Mouse (Mus musculus): ENCODE measurements at regions not wholly inside any gene's neighbourhood (a gene's known extent, or its start where the extent isn't known, plus 50 kb on each side); places are given as distances from the start of the nearest gene placed in this dataset.

DNA sequence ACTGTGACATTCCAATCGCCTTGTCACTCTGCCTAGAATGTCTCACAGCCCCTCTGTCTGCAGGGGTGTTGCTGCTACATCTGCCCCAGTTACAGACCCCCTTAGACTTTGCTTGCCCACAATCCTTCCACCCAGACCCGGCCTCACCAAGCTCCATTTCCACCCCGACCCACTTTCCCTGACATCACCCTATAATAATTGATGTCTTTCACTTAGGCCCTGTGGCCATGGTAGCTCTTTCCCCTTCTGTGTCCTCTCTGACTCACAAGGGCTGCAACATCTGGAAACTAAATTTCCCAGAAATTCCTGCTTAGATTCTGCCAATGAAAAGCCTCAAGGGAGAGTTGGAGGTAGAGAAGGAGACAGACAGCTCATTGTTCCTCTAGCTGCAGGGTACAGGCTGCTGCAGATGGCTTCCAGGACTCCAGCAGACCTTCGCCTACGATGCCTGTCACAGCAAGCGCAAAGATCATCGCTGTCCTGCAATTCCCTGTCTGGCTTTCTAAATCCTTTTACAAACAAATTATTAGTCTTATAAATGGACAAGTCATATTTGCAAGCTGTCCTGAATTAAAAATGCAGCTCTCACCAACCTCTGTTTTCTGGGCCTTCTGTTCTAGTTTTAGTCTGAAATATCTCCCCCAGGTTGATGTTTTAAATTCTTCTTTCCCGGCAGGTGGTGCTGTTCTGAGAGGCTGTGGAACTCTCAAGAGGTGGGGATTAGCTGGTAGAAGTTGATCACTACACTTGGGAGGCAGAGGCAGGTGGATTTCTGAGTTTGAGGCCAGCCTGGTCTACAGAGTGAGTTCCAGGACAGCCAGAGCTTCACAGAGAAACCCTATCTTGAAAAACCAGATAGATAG lies 104.9 kb upstream of the Oxgr1 start:
- DNase-seq (ENCODE audit: extremely low spot score, low spot score): peak; percentile 25

DNA sequence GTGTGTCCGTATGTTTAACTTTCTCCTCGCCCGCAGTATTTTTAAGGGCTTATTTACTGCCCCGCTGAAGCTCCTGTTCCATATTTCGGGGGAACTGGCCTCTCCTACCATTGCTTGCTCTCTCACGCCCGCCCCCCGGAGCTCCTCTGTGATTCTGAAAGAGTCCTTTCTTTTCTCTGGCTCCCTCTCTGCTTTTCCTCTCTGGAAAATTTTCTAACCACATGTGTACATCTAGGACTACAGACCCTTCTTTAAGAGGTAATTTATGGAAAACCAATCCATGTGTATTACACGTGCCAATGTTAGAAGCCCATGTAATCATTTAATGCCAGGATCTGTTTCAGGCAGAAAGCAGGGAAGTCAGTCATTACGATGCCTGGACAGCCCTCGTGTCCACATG lies 106.6 kb upstream of the Oxgr1 start:
- DNase-seq (ENCODE audit: extremely low spot score, low spot score): no peak

DNA sequence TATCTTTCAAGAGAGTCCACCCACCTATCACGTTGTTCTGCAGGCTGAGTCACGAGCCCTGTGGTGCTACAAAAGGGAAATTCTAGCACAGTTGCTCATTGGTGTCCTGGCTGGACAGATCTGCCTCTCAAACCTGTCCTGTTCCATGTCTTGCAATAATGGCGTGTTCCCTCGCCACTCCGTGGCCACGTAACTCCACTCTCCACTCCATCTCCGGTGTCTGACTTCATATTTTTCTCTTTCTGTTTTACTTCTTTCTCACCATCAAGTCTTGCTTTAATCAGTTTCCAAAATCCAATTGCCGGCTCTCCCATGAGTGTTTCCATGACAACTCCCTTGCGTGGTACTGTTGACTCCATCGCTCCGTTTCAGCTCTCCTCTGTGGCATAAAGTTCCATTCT lies 107.1 kb upstream of the Oxgr1 start:
- DNase-seq (ENCODE audit: extremely low spot score, low spot score): no peak

DNA sequence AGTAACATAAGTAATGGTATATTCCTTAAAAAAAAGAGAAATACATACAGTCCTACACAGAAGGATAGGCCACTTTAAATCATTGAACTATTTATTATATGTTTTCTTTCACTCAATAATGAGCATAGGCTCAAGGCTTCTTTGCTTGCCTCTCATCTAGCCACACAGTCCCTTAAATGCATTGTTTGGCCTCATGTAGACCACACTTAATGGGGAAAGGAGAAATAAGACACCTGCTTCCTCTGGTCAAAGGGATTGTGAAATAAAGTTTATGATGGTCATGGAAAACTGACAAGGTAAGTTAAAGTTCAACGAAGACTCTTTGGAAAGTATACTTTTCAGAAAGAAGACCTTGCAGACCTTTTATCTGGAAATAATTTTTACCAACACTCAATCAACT lies 108.4 kb upstream of the Oxgr1 start:
- no peak for DNase-seq (ENCODE audit: extremely low spot score, low spot score)

DNA sequence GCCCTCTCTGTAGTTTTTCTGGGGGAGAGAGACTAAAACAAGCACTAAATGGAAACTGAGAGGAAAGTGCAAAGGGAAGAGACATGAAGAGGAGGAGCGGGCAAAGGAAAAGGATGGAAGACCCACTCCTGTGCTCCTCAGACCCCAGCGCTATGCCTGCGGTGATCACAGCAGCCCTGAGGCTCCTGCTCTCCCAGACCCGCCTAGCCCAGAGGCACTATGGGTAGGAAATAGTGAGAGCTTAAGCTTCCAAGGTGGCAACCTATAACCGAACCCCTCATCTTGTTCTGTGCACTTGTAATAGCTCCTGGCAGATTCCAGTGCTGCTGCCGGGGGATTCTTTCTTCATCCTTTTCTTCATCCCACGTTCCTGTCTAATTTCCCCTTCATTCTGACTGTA lies 112.2 kb upstream of the Oxgr1 start:
- DNase-seq (ENCODE audit: extremely low spot score, low spot score): peak; percentile 19

DNA sequence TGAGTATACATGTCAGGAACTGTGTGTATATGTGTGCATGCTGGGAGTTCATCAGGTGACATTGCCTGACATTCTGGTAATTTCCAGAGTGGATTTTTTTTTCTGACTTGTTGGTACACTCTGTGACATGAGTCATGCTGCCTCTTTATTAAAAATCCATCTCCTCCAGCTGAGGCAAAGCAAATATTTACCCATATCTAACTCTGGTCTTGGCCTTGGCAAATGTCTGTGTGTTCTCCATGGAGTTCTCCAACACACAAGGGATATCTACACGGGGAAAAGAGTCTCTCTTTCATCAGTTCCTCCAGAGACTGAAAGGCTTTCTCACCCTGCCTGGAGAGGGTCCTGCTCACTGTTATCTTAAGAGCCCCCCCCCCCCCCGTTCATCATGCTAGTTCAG lies 111.3 kb upstream of the Mbnl2 start:
- no peak for DNase-seq (ENCODE audit: extremely low spot score, low spot score)

DNA sequence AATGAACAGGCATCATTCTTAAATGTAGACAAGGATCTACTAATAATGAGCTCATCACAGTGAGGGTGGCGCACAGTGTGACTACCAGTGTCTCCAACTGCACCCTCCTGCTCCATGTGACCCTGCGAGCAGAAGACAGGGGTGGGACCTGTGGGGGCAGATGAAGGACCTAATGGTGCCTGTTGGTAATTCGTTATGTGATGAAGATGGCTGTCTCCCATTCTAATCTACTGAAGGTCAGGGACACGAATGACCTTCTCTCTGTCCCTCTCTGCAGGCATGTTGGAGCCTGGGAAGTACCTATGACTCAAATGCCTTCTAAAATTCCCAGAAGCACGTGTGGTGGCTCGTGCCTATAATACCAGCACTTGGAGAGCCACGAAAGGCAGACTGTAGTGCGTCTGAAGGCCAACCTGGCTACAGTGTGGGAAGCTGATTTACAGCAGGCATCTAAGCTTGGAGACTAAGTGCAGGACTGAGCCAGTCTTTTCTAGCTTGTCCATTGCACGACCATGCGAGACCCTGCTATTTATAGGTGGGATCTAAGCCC lies 109.9 kb upstream of the Mbnl2 start:
- DNase-seq (ENCODE audit: extremely low spot score, low spot score): no peak

DNA sequence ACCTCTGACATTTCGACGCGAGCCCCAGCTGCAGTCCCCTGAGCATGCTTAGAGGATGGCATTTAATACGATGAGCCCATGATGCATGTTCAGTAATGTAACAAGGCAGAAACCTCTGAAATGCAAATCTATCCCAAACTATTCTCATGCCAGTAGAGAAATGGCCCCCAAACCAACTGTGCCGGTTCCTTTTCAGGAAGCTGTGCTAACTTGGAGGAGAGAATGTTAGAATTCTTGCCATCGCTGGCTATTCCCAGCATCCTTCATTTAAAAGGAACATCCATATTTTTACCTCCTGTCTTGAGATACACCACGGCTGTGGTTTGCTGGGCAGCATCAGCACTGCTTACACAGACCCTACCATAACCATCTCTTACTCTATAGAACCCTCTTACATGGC lies 104.7 kb upstream of the Mbnl2 start:
- no peak for DNase-seq (ENCODE audit: extremely low spot score, low spot score)

DNA sequence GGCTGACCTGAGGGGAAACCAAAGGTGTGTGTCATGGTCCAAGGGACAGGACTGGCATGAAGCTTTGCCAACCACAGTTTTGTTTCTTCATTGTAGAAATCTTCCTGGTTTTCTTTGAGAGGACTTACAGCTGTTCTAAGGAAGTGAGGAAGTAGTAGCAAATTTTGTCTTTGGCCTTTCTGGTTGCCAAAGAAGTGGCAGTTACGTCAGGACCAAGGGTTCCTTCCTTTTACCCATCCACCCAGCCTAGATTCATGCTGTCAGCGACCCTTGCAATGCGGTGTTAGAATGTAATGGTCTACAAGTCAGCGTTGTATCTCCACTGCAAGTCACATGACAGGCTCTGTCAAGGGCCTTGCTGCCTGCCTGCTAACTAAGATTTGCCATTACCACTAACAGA lies 103.4 kb upstream of the Mbnl2 start:
- no peak for DNase-seq (ENCODE audit: extremely low spot score, low spot score)

DNA sequence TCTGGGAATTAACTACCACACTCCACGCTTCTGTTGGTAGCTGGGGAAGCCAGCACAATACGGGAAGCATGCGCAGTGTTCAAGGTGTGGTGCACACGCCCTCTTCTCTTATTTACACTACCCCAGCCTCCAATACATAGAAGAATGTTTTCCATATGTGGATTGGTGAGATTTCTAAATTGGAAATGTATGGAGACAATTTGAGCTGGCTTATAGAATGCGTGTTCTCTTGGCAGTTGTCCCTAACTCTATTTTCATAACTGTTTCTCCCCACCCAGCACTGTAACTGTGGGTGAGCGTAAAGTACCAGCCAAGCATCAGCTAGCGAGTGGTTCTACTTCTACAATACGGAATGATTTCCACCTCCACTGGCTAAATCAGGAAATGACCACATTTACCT lies 102.6 kb upstream of the Mbnl2 start:
- DNase-seq (ENCODE audit: extremely low spot score, low spot score): no peak

DNA sequence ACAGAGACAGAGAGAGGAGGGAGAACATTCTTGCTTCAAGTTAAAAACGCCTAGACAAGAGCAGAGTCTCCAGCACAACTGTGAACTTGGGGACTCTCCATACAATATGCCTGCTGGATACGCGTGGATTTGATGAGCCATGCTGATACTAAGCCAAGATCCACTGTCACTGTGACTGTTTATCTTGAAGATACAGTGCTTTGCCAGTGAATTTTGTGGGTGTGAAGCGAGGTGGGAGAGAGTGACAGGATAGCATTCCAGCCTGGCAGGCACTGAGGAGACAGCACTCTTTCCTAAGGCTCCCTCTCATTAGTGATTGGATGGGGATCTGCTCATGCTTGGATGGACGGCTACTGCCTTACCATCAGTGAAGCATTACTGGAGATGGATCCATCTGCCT lies 100.9 kb upstream of the Mbnl2 start:
- DNase-seq (ENCODE audit: extremely low spot score, low spot score): no peak

DNA sequence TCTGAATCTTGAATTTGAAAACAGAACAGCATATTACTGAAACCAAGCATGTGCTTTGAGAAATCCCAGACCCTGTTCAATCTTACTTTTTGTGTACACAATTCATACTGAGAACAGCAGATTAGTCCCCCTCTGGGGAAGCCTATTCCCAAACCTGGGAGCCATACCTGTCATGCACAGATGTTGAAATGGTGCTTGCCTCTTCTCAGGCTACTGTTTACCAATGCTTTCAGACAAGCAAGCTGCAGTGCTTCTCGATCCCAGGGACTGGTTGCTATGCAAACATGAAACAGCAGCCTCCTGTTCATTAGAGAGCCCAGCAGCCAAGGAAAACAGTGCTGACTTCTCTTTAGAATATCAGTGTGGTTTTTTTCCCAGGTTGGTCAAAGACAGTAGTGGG lies 80.3 kb upstream of the Mbnl2 start:
- DNase-seq (ENCODE audit: extremely low spot score, low spot score): no peak

DNA sequence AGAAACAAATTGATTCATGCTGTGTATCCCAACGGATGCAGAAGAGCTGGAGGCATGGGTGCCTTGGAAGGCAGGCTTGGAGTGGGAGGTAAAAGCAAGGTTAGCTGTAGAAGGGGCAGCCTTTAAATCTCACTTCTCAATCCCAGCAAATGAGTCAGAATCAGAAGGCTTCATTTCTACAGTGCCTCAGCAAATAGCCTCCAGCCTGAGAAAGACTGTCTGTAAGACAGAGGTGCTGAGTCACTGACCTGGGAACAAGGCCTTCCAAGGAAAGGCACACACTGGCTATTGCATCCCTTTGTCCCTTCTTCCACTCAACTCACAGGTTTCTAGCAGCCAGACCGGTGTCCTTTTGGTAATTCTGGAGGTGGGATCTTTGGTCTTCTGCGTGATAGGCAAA lies 63.7 kb upstream of the Mbnl2 start:
- no peak for DNase-seq (ENCODE audit: extremely low spot score, low spot score)

DNA sequence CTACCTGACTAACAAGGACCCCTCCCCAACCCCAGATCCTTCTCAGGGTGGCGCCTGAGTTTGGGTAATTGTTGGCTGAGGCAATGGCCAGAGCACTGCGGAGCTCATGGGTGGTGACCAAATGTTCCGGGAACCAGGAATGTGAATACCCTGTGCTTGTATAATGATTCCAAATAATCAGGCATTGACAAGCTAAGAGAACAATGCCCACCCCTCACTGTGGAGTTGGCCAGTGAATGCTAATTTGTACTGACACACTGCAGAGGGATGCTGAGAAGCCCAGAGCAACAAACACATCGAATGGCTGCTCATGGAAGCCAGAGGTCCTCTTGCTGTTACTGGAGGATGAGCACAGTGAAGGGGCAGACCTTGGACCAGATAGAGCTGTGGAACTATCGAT lies 62.8 kb upstream of the Mbnl2 start:
- DNase-seq (ENCODE audit: extremely low spot score, low spot score): no peak

DNA sequence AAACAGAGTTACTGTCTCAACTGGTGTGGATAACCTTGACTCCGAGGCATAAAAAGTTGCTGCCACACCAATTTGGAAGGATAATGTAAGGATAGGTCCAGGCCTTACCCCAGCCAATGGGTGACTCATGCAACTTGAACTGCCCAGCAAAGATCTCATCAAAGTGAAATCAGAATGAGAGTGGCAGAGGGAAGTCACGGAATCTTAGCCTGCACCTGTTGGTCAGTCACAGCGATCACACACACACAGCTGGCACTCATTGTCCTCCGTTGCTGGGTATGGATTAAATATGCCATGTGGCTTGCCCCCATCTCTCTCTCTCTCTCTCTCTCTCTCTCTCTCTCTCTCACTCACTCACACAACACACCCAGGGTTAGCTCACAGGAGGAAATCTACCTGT lies 56.2 kb upstream of the Mbnl2 start:
- no peak for DNase-seq (ENCODE audit: extremely low spot score, low spot score)

DNA sequence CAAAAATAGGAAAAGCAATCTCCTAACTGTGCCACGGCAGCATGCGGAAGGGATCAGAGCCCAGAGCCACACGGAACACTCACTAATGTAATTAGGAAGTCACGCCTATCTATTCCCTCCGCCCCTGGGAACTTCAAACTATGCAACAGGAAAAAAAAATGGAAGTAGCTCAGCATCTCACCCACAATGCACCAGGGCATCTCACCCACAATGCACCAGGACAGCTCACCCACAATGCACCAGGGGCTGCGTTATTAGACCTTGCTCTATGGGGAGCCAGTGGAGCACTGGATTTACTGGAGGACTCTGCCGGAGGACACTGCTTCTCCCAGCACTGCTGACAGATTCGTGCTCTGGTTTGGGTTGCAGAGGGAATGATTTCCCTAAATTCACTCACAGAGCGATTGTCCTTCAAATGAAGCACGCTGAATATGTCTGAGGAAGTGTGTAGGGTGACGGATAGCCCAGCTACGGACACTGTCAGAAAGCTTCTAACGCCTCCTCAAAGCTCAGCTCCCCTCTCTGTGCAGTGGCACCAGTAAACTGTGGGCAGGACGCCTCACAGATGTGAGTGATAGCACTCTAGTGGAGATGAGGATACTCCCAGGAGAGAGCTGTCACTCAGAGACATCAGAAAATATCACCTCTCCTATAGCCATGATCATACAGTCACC lies 51.8 kb upstream of the Mbnl2 start:
- DNase-seq (ENCODE audit: extremely low spot score, low spot score): no peak

DNA sequence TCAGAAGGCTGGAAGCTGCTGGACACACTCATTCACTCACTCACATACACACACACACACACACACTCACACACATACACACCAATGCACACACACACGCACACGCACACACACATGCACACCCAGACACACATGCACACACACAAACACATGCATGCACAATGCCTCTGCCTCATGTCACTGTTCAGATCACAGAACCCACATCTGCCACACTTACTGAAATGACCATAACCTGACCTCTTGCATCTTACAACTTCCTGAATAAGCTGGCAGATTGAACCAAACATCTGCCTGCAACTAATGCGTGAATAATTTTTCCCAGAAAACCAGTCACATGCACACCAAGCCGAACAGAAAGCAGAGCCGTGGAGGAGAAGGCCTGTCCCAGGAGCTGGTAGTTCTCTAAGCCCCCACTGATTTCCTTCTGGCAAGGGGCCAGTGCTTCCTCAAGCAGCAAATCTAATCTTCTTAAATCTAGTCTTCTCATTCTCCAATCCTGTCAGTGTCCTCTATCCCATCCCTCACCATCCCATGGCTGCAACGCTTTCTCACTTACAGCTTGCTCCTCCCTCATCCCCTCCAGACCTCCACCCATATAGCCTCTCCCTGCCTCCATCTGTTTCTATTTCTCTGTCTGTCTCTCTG lies 51.1 kb upstream of the Mbnl2 start:
- DNase-seq (ENCODE audit: extremely low spot score, low spot score): peak; percentile 28

DNA sequence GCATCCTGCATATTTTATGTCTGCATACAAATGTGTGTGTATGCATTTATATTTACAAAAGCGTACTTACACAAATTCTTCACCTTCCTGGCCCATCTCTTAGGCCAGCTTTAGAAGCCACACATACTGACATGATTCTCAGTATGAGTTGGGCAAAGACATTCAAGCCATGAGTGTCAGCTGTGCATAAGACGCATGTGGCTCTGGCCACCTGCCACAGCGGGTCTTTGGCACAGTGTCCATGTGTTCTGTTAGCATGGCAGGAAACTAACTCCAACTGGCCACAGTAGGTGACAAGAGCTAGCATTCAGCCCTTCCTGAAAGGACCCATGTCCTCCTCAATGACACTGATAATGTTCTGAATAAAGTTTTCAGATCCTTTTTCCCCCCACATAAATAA lies 49.8 kb upstream of the Mbnl2 start:
- no peak for DNase-seq (ENCODE audit: extremely low spot score, low spot score)
